Mouse (Mus musculus) mesoderm, embryonic 11.5 days (tissue): Measurements from ENCODE around the gene Galnt4.
A peak's percentile ranks its signal among the peaks of the same experiment; 100 is the strongest.
"Not testable (repeated sequence)": the region's sequence is repeated elsewhere in the genome, so short reads cannot be mapped to it uniquely, and the experiment has no call there.

ENCODE experiments used
- DNase-seq: peaks from one replicate; pipeline ENCODE4 v3.0.0-alpha.2; 2012; ENCODE audit warnings: low read depth, low spot score

Gene Galnt4

GRCm38 (mm10) chr10:99156808-99157207 lies 48.8 kb downstream of the Galnt4 start:
- no peak for DNase-seq

- DNase-seq: not testable (repeated sequence)
Observed at GRCm38 (mm10) chr10:99157697-99158096, 49.7 kb downstream of the Galnt4 start.

GRCm38 (mm10) chr10:99161987-99162582 lies 54.1 kb downstream of the Galnt4 start:
- DNase-seq: peak; percentile 68
